Mouse (Mus musculus) forebrain, postnatal 0 days (tissue): ENCODE data around the gene Sectm1b. TPM values are rescaled to one million over a fixed set of nuclear protein-coding genes. Genes with fewer than 3 reads are reported as not detected.
A peak's percentile ranks its signal among the peaks of the same experiment; 100 is the strongest.
"Not testable (repeated sequence)": the region's sequence is repeated elsewhere in the genome, so short reads cannot be mapped to it uniquely, and the experiment has no call there.

Source experiments
- ATAC-seq: fragments of 200-750 bp; cut with Nextera tagmentation; 2 replicates; pipeline ENCODE4 v1.8.0; 2017; ENCODE audit warnings: mild to moderate bottlenecking, moderate library complexity
- DNase-seq: peaks from one replicate; pipeline ENCODE4 v3.0.0-alpha.2; 2015
- H3K27ac ChIP-seq: fragments of 300-500 bp; sonication (generic); 2 replicates; pipeline ENCODE4 v1.5.1; 2014; ENCODE audit warnings: low read depth, mild to moderate bottlenecking, antibody characterized with exemption, low read length, moderate library complexity, mixed read lengths
- H3K27me3 ChIP-seq: fragments of 300-500 bp; sonication (generic); 2 replicates; pipeline ENCODE4 v1.6.1; 2014; ENCODE audit warnings: mild to moderate bottlenecking, low read length, mixed read lengths; ENCODE audit not compliant: insufficient read depth
- H3K36me3 ChIP-seq: fragments of 300-500 bp; sonication (generic); 2 replicates; pipeline ENCODE4 v1.6.1; 2014; ENCODE audit warnings: mild to moderate bottlenecking, moderate library complexity; ENCODE audit not compliant: insufficient read depth
- H3K4me1 ChIP-seq: fragments of 300-500 bp; sonication (generic); 2 replicates; pipeline ENCODE4 v1.6.1; 2014; ENCODE audit warnings: antibody characterized with exemption; ENCODE audit not compliant: insufficient read depth
- H3K4me2 ChIP-seq: fragments of 300-500 bp; sonication (generic); 2 replicates; pipeline ENCODE4 v1.6.1; 2014; ENCODE audit warnings: low read depth, mild to moderate bottlenecking, moderate library complexity
- H3K4me3 ChIP-seq: fragments of 300-500 bp; sonication (generic); 2 replicates; pipeline ENCODE4 v1.5.1; 2014; ENCODE audit warnings: low read depth, low read length, mixed read lengths
- H3K9ac ChIP-seq: fragments of 300-500 bp; sonication (generic); 2 replicates; pipeline ENCODE4 v1.6.1; 2014; ENCODE audit warnings: mild to moderate bottlenecking
- H3K9me3 ChIP-seq: fragments of 300-500 bp; sonication (generic); 2 replicates; pipeline ENCODE4 v1.6.1; 2016; ENCODE audit warnings: low read length
- CTCF ChIP-seq: sonication (generic); IDR thresholded peaks from 2 replicates; pipeline ENCODE4 v1.5.1; 2016; ENCODE audit warnings: antibody characterized with exemption, control low read depth, low read depth
- WGBS: fragments of 180-500 bp; shearing (Covaris S2); extraction: QIAGEN DNeasy Blood & Tissue Kit; methylation state at CpG from one replicate; pipeline ENCODE4 v1.1.7; 2014; 5-methylcytosine and 5-hydroxymethylcytosine counted together
- polyA plus RNA-seq: library from polyadenylated mRNA; unstranded; fragments of >200 nt; fragmentation: Nextera tagmentation; extraction: Ambion mirVana; gene quantifications from 2 replicates; pipeline ENCODE4 v1.2.1, GENCODE M21; 2015
- total RNA-seq: library from RNA; depleted of rRNA; stranded (reverse); fragments of >200 nt; gene quantifications from 2 replicates; pipeline ENCODE4 v1.2.3, GENCODE M21; 2014

The Sectm1b gene
- total and polyA plus RNA-seq, 2 experiments from 2014 or later = not detected

- peak; percentile 56 for TF ChIP-seq CTCF
- no peaks in the 10 kb centered on the region for H3K9me3 ChIP-seq
- ATAC-seq (no peak), DNase-seq (peak; percentile 31)
- no peaks in the 10 kb centered on the region for H3K27me3 ChIP-seq
- H3K4me2 ChIP-seq = no peak overlapping the region
- no peak overlapping the region for H3K4me3 ChIP-seq
- H3K36me3 ChIP-seq = no peaks in the 10 kb centered on the region
- no peak overlapping the region for H3K9ac ChIP-seq
- H3K27ac ChIP-seq = no peak overlapping the region
- no peaks in the 10 kb centered on the region for H3K4me1 ChIP-seq
- 66% methylated on average over 2 of the region's 2 CpGs for WGBS
These were observed 15.5 kb downstream of the Sectm1b start for GRCm38 (mm10) chr11:121047826-121048399.

DNA sequence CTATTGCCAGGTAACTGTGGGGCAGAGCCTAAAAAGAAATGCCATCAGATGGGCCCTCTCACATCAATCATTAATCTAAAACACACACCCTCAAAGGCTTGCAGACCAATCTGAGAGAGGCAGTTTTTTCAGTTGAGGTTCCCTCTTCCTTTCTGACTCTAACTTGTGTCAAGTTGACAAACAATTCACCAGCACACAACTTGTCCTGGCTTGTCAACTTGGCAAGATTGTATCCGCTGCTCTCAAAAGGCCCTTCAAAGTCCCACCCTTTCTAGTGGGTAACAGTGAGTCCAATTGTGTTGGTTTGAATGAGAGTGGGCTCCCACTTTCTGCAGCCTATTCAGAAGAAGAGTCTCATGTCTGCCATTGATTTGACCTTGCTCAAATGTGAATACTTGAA lies 18.1 kb downstream of the Sectm1b start:
- no peak overlapping the region for H3K4me2 ChIP-seq
- no peak overlapping the region for H3K27ac ChIP-seq
- no peak overlapping the region for H3K9ac ChIP-seq
- H3K36me3 ChIP-seq = no peaks in the 10 kb centered on the region
- H3K4me3 ChIP-seq = no peak overlapping the region
- no peaks in the 10 kb centered on the region for H3K9me3 ChIP-seq
- no peak for DNase-seq
- no peaks in the 10 kb centered on the region for H3K27me3 ChIP-seq
- ATAC-seq = no peak
- H3K4me1 ChIP-seq = no peaks in the 10 kb centered on the region
- 50% methylated on average over 1 of the region's 1 CpGs for WGBS
- no peak for TF ChIP-seq CTCF

- ATAC-seq, H3K4me3 ChIP-seq, H3K9me3 ChIP-seq, H3K9ac ChIP-seq, DNase-seq, H3K4me2 ChIP-seq, H3K4me1 ChIP-seq, H3K27ac ChIP-seq, H3K27me3 ChIP-seq, H3K36me3 ChIP-seq: not testable (repeated sequence)
- WGBS = 59% methylated on average over 1 of the region's 1 CpGs
These were observed 20.3 kb downstream of the Sectm1b start for GRCm38 (mm10) chr11:121043025-121043424.

GRCm38 (mm10) chr11:121042480-121042879 lies 20.9 kb downstream of the Sectm1b start:
- no peaks in the 10 kb centered on the region for H3K9me3 ChIP-seq
- no peak overlapping the region for H3K27ac ChIP-seq
- no peaks in the 10 kb centered on the region for H3K4me1 ChIP-seq
- no peaks in the 10 kb centered on the region for H3K27me3 ChIP-seq
- no peak overlapping the region for H3K9ac ChIP-seq
- ATAC-seq (no peak), DNase-seq (no peak)
- TF ChIP-seq CTCF = no peak
- no peak overlapping the region for H3K4me3 ChIP-seq
- no peaks in the 10 kb centered on the region for H3K36me3 ChIP-seq
- WGBS = 80% methylated on average over 4 of the region's 4 CpGs
- no peak overlapping the region for H3K4me2 ChIP-seq

- H3K4me1 ChIP-seq = no peaks in the 10 kb centered on the region
- H3K36me3 ChIP-seq = no peaks in the 10 kb centered on the region
- H3K27ac ChIP-seq = no peak overlapping the region
- H3K4me3 ChIP-seq = no peak overlapping the region
- H3K4me2 ChIP-seq = no peak overlapping the region
- TF ChIP-seq CTCF = no peak
- no peaks in the 10 kb centered on the region for H3K9me3 ChIP-seq
- no peak for DNase-seq
- WGBS = 75% methylated on average over 4 of the region's 4 CpGs
- no peaks in the 10 kb centered on the region for H3K27me3 ChIP-seq
- ATAC-seq = no peak
- H3K9ac ChIP-seq = no peak overlapping the region
These were observed 21.7 kb downstream of the Sectm1b start for GRCm38 (mm10) chr11:121041636-121042035.

DNA sequence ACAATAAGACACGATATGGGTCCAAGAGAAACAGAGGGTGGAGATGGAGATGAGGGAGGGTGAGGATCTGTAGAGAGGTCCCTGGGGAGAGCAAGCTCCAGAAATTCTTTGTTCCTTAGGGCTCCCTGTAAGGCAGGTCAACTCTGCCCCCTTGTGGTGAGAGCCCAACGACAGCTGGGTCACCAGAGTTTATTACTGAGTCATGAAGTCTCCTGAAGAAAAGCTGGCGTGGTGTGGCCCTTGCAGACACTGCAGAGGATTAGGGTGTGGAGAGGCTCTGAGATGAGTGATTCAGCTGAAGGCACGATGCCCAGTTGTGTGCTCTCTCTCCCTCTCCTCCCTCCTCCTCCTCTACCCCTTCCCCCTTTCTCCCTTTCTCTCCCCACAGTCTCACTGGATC lies 22.2 kb downstream of the Sectm1b start:
- no peak overlapping the region for H3K27ac ChIP-seq
- no peaks in the 10 kb centered on the region for H3K36me3 ChIP-seq
- DNase-seq (peak; percentile 75), ATAC-seq (peak; percentile 69)
- peak; percentile 77 for TF ChIP-seq CTCF
- H3K4me1 ChIP-seq = no peaks in the 10 kb centered on the region
- no peak overlapping the region for H3K4me2 ChIP-seq
- 5% methylated on average over 4 of the region's 4 CpGs for WGBS
- no peaks in the 10 kb centered on the region for H3K9me3 ChIP-seq
- no peak overlapping the region for H3K4me3 ChIP-seq
- no peak overlapping the region for H3K9ac ChIP-seq
- no peaks in the 10 kb centered on the region for H3K27me3 ChIP-seq

DNA sequence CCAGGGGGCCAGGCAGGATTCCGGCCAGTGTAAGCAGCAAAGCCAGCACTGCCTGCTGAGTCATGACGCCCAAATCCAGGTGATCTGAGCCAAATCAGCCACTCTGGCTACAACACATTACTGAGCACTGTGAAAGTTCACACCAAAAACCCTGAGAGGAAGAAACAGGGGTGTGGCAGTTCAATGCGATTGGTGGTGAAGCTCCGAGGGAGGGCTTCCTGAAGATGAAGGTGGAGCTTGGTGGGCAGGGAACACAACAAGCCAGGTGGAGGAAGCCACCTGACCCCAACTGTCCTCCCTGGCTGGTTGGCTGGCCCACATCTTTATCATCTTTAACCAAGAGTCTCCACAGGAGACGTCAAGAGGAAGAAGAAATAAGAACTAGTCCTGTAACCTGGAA lies 24.1 kb downstream of the Sectm1b start, which contains the start of gene Cd7:
Gene Cd7 (minus strand): TSS at position 117 of the 400 bp plus-strand sequence.
- Histone ChIP-seq H3K27me3 (no peaks in the 10 kb centered on the region), H3K4me3 (no peak within 1 kb of the TSS), H3K4me2 (no peak within 1 kb of the TSS), H3K9me3 (no peaks in the 10 kb centered on the region), H3K27ac (no peak within 1 kb of the TSS), H3K36me3 (no peaks in the 10 kb centered on the region), H3K4me1 (no peaks in the 10 kb centered on the region), H3K9ac (no peak within 1 kb of the TSS)
- 82% methylated on average over 5 of the region's 5 CpGs for WGBS
- TF ChIP-seq CTCF = no peak
- no peak for ATAC-seq
- no peak for DNase-seq
